Mouse (Mus musculus): Measurements from ENCODE around the gene Caln1. TPM values are rescaled to one million over a fixed set of nuclear protein-coding genes. Genes with fewer than 3 reads are reported as not detected.

Gene Caln1
- polyA plus RNA-seq, 1 experiment from 2014 or later, result 2.0 TPM

Other genes starting within 250 kb of the Caln1 start
- 8.3 and 8.9 TPM in 2 replicates for gene Kctd7, start 224.6 kb upstream of the Caln1 start, polyA plus RNA-seq (2015; fragmentation: Nextera tagmentation; extraction: Ambion mirVana)
- gene Rabgef1, start 197.7 kb upstream of the Caln1 start, polyA plus RNA-seq (2015; fragmentation: Nextera tagmentation; extraction: Ambion mirVana), result 32.8 and 34.6 TPM in 2 replicates
- 21.8 and 22.3 TPM in 2 replicates for gene Tmem248, start 152.4 kb upstream of the Caln1 start, polyA plus RNA-seq (2015; fragmentation: Nextera tagmentation; extraction: Ambion mirVana)
- 65.4 and 67.7 TPM in 2 replicates for gene Sbds, start 113.9 kb upstream of the Caln1 start, polyA plus RNA-seq (2015; fragmentation: Nextera tagmentation; extraction: Ambion mirVana)
- gene Tyw1, start 113.8 kb upstream of the Caln1 start, polyA plus RNA-seq (2015; fragmentation: Nextera tagmentation; extraction: Ambion mirVana), result 24.4 and 27.1 TPM in 2 replicates
- not detected in 2 replicates for gene A330070K13Rik, start 15.2 kb downstream of the Caln1 start, polyA plus RNA-seq (2015; fragmentation: Nextera tagmentation; extraction: Ambion mirVana)